Mouse (Mus musculus) activated CD4-positive, CD25-positive, alpha-beta regulatory T cell, adult 4 months (primary cell): ENCODE results near the gene Cd207. TPM values are rescaled to one million over a fixed set of nuclear protein-coding genes. Genes with fewer than 3 reads are reported as not detected.

Experiments
- ATAC-seq: one replicate; pipeline ENCODE4 v1.8.0; 2017
- polyA plus RNA-seq, 2 experiments: library from polyadenylated mRNA; unstranded; fragments of 100-300 nt; shearing (Covaris generic); gene quantifications; one replicate each; pipeline ENCODE4 v1.2.1; 2017

The Cd207 gene
- polyA plus RNA-seq, result not detected

- ATAC-seq, result no peak
These were observed at the start of gene Cd207 for GRCm38 (mm10) chr6:83677757-83678156. TSS of gene Cd207 (minus strand) at chr6:83677857.

- ATAC-seq, result no peak
These were observed 49.5 kb upstream of the Cd207 start for GRCm38 (mm10) chr6:83727178-83727577.

GRCm38 (mm10) chr6:83722526-83722925 lies 44.9 kb upstream of the Cd207 start:
- no peak for ATAC-seq

DNA sequence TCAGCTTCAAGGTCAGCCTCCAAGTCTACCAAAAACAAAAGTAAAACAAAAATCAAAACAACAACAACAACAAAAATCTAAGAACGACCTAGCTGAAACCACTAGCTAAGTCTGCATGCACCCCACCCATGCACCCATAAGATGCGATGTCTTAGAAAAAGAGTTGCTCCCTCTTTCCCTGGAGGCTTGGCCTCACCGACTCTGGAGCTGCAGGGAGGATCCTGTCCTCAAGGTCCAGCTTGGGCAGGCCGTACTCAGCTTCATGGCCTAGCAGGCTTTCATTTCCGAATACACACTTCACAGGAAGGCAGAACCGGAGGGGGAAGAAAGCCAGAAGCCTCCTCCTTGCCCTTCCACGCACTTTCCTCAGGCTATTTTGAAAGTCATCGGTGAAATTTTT lies 39.4 kb upstream of the Cd207 start:
- ATAC-seq, result peak; percentile 20

GRCm38 (mm10) chr6:83715461-83716196 lies 38.0 kb upstream of the Cd207 start:
- ATAC-seq, result no peak

DNA sequence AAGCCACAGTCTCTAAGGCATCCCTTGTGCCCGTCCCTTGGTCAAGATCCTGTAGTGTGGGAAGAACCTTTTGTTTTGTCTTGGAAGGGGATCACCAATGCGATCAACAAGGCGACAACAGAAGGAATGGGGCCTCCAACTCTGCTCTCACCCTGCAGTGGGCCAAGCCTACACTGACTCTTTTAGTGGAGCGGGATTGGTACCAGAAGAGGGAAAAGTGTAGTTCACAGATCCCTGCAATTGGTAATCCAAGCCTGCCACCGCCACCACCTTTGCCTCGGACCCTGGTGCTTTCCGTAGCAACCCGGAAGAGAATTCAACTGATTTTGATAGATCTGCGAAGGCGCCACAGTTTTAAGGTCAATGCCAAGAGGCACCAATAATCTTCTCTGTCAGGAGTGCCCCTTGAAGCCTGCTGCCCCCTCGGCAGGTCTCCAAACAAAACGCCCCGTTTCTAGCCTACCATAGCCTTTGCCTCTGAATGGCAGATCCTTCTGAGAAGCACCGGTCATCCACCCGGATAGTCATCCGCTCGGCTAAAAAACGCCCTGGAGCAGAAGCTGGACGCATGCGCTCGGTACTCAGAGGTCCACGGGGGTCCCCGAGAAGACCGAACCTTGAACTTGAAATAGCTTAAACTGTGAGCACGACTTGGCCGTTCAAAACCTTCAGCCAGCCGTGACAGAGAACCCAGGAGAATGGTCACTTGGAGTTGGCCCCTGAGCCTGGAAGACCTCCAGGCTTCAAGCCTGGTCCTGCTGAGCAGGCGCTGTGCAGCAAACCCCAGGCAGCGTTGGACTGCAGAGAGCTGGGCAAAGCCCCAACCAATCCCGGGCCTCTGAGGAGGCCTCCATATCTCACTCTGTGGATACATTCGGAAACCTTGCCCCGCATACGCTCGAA lies 36.8 kb upstream of the Cd207 start:
- no peak for ATAC-seq

DNA sequence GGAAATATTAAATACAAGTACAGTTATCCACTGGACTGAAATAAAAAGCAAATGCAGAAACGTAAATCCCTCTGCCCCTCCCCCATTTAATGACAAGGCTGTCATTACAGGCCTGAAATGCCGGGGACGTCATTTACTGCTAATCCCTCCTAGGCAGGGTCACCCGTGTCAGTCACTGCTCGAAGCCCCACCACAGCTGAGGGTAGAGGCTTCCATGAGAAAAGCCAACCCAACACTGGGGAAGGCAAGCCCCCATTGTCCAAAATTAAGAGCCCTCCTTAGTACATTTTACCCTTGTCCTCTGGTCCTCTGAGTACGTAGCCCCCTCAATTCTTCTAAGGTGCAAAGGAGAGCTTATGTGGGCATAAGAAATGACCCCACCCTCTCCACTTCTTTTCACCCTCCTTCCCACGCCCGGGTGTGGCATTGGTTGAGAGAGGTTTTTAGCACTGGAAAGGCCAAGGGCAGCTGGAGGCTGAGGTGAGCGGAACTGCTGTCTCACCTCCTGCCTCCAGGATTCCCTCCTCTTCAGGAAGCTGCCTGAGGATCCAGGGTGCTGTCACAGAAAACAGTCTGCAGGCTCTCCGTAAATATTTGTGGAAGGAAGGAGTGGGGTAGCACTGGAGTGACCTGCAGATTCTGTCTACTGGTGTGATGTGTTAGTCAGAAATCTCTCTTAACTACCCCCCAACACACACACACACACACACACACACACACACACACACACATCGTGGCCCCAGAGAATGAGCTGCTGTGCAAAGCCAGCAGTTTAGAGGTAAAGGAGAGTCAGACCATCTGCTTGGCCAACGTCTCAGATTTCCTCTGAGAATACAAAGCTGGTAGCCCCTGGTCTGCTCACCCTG lies 35.8 kb upstream of the Cd207 start:
- no peak for ATAC-seq

DNA sequence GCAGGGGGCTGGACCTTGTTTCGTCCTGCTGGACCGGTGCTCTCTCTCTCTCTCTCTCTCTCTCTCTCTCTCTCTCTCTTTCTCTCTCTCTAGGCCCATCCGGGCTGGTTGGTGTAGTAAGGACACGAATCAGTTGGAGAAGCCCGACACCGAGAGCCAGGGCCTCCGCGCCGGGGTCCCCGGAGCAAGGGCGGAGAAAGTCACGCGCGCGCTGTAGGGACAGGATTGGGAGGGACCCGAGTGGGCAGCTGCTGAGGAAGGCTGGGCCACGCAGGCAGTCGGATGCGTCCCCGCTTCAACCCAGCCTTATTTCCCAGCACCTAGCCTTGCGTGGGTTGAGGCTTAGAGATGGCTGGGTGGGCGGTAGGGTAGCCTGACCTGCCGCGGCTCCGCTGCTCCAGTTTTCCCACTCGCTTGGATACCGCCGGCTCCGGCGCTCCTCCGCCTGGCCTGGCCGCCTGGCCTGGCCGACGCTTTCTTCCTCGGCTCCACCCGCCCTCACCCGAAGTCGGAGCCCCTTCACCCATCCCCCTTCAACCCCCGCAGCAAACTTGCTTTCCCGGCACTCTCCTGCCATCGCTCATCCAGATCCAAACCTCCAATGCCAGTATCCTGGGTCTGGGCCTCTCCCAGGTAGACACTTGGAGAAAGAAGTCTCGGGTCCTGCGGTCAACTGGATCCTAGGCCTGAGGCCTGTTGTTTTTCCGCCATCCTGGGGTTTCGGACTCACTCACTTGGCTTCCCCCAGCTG lies 34.2 kb upstream of the Cd207 start:
- ATAC-seq, result no peak

- peak; percentile 52 for ATAC-seq
These were observed 33.5 kb upstream of the Cd207 start, which contains the start of gene Vax2 for GRCm38 (mm10) chr6:83711067-83711675. TSS of gene Vax2 (plus strand) at chr6:83711264.

GRCm38 (mm10) chr6:83710361-83711066 lies 32.9 kb upstream of the Cd207 start:
- ATAC-seq, result no peak

DNA sequence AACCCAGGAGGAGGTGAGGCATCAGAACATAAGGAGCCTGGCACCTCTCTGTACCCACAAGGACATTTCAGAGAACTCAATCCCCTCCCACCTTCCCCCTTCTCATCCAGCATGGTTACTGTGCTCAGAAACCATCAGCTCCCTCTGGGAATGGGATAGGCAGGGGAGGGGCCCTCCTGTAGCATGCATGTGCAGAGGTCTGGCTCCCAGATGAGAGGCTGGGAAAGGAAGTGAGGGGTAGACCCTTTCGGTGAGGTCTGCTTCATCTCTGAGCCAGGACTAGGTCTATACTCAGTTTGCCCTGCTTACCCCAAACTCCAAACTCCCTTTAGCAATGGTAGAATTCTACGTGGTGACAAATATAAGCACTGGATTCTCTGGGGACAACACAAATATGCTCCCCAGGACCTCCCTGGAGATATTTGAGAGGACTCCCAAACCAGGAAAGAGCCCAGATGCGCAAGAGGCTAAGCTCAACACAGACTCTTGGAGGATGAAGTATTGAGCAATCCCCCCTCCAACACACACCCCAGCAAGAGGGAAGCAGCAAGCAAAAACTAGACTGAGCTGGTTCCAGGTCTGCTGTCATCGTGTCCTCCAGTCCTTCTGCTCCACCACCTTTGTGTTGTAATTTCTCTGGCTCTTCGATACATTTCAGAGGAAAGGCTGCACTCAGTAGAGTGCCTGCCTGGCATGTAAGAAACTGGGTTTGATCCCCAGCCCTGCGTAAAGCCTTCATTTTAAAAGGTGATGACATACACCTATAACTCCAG lies 30.3 kb upstream of the Cd207 start:
- ATAC-seq, result no peak

- no peak for ATAC-seq
These were observed 27.0 kb upstream of the Cd207 start for GRCm38 (mm10) chr6:83704701-83705100.

- ATAC-seq, result no peak
These were observed 26.6 kb upstream of the Cd207 start for GRCm38 (mm10) chr6:83704294-83704693.

- no peak for ATAC-seq
These were observed 26.0 kb upstream of the Cd207 start for GRCm38 (mm10) chr6:83703722-83704078.

DNA sequence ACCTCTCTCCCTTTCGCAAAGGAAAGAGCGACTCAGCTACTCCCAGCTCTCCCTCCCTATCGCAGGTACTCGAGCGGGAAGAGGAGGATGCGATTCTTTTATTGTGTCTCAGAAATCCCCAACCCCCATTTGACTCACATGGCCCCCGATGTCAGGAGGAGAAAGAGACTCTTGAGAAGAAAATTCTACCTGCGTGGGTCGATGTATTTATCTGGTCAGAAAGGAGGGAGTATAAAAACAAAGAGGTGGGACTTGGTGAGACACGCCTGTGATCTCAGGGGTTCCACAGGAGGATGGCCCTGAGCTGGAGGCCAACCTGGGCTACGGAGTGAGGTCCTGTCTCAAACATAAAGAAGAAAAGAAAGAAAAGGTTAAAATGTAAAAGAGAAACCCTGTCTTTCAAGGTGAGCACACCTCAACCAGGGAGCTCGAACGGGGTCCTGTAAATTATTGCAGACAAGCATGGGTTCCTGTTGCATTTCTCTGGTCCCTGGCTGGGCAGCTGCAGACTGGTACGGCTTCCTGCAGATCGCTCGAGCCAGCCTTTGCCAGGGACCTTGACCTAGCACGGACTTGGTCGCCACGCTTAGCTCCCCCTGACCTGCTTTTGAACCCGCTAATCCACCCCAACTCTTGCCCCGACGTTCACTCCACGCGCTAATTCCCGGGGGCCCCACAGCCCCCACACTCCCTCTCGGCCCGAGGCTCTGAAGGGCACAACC lies 25.5 kb upstream of the Cd207 start:
- no peak for ATAC-seq

GRCm38 (mm10) chr6:83702146-83702999 lies 24.7 kb upstream of the Cd207 start:
- ATAC-seq, result no peak

GRCm38 (mm10) chr6:83701001-83701400 lies 23.3 kb upstream of the Cd207 start:
- ATAC-seq, result no peak

GRCm38 (mm10) chr6:83699971-83700370 lies 22.3 kb upstream of the Cd207 start:
- no peak for ATAC-seq
